Mouse (Mus musculus): ENCODE results near the gene Col23a1.

The Col23a1 gene

DNA sequence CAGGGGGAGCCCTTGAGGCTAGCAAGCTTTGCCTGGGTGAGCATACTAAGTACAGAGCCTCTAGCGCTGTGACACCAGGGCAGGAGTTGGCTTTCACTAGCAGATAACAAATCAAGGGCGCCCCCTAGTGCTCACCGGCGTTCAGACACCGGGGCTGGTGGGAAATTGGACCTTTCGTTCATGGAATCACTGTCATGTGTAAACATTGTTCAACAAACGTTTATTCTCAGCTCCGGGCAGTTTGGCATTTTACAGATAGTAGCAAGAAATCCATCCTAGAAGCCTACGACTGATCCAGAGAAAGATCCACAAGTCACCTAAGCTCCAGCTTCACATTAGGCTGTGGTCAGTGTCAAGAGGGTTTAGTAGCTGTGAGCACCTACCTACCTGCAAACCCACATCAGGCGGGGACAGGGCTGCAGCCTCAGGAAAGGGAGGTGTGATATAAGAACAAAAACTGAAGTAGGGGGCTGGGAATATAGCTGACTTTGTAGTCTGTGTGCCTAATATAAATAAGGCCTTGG, 250.1 kb downstream of the Col23a1 start:
- peak; percentile 80 for DNase-seq (ENCODE audit: low read depth, low spot score)

- no peak for DNase-seq (ENCODE audit: low read depth, low spot score)
These were observed 252.7 kb downstream of the Col23a1 start for GRCm38 (mm10) chr11:51542424-51542823.

GRCm38 (mm10) chr11:51543487-51544050, 253.8 kb downstream of the Col23a1 start:
- no peak for DNase-seq (ENCODE audit: low read depth, low spot score)

DNA sequence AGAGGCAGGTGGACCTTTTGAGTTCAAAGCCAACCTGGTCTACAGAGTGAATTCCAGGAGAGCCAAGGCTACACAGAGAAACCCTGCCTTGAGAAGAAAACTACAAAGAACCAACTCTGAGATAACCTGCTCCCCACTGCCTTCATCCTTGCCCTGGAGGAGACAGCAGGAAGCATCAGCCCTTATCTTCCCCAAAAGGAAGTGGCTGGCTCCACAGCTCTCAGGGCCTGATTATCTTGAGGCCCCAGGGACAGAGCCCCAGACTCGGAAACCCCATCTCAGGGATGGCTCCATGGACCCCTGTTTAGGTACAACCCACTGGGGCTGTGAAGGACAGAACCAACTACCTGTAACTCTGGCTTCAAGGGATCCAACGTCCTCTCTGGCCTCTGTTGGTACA, 254.7 kb downstream of the Col23a1 start:
- no peak for DNase-seq (ENCODE audit: low read depth, low spot score)

DNA sequence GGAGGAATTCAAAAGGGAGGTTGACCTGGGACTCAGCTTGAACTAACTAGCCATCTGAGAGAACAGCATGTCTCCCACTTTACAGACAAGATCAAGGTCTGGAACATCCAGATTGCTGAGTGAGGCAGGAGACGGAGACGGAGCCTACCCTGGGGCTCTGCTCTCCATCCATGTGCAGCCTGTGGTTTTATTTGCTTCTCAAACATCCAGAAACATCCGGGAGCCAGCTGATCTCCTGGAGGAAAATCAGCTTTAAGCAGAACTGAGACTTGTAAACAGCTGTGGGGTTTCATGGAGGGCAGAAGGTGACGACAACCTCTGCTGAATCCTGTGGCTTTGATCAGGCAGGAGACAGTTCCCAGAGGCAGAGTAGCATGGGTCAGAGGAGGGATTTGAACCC, 256.1 kb downstream of the Col23a1 start:
- no peak for DNase-seq (ENCODE audit: low read depth, low spot score)

DNA sequence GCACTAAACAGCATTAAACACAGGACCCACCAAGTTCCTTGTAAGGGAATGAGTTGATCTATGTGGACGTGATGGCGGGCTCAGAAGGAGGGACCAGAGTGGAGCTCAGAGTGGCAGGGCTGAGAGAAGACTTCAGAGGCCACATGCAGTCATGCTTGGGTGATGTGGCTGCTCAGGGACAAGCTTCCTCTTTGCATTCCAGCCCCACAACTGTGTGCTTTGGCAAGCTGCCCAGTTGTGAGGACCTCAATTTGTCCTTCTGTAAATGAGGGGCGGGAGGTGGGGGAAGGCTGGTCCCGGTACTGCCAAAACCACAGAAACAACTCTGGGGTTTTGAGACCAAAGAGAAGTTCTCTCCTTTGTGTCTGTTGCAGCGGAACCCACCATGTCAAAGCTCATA, 261.5 kb downstream of the Col23a1 start:
- no peak for DNase-seq (ENCODE audit: low read depth, low spot score)

DNA sequence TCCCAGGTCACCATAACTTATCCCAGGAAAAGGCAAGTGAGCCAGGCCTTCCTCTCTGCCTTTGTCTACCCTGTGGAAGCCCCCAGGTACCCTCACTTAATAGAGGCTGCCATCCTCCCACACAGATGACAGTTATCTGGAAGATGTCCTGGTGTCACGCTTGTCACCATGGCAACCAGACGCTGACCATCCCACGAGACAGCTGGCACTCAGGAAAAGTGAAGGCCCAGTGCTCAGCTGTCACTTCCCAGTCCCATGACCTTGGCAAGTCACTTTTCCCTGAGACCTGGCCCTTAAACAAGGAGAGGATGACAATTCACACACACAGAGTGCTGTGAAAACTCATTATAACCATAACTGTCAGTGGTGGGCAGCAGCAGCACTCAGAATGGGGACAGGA, 262.4 kb downstream of the Col23a1 start:
- no peak for DNase-seq (ENCODE audit: low read depth, low spot score)

- DNase-seq (ENCODE audit: low read depth, low spot score) = no peak
These were observed 264.9 kb downstream of the Col23a1 start for GRCm38 (mm10) chr11:51554590-51554989.

DNA sequence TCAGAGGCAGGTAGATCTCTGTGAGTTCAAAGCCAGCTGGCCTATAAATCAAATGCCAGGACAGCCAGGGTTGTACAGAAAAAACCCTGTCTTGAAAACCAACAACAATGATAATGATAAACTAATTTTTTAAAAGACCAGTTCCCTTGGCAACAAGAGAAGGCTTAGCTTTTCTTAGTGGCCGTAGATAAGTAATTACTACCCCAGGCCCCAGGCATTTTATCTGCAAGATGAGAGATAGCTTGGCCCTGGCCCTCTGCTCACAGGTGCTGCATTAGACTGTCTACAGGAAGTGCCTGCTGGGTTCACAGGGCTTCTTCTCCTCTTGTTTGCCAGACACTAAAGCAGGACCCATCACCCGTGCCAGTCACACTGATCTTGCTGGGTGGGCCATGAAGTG, 265.3 kb downstream of the Col23a1 start:
- no peak for DNase-seq (ENCODE audit: low read depth, low spot score)

DNA sequence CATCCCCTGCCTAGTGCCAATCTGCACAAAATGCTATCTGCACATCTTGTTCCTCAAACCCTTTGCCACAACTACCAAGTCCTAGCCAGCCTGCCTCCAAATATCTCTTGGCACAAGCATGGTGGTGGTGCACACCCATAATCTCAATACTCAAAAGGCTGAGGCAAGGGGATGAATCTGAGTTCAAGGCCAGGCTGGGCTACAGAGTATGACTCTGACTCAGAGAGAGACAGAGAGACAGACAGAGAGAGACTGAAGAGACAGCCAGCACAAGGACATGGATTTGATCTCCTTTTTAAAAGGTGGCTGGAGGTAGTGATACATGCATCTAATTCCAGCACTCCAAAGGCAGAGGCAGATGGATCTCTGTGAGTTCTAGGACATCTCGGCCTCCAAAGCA, 273.6 kb downstream of the Col23a1 start:
- DNase-seq (ENCODE audit: low read depth, low spot score) = no peak

DNA sequence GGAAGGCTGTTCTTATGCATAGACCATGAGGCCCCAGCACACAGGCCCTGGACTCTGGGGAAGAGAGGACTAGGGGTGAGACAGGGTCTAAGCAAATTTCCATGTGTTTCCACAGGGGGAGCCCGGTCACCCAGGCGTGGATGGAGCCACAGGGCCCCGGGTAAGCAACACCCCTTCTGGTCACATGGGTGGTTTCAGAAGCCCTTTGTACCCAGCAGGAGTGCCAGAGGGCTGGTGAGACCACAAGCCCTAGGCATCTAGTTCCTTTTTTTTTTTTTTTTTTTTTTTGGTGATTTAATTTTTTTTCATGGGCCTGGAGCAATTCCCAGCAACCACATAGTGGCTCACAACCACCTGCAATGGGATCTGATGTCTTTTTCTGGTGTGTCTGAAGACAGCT, 275.3 kb downstream of the Col23a1 start:
- DNase-seq (ENCODE audit: low read depth, low spot score) = no peak

- no peak for DNase-seq (ENCODE audit: low read depth, low spot score)
These were observed 276.2 kb downstream of the Col23a1 start for GRCm38 (mm10) chr11:51565951-51566350.

GRCm38 (mm10) chr11:51568801-51569200, 279.1 kb downstream of the Col23a1 start:
- no peak for DNase-seq (ENCODE audit: low read depth, low spot score)

GRCm38 (mm10) chr11:51576454-51576853, 286.7 kb downstream of the Col23a1 start:
- no peak for DNase-seq (ENCODE audit: low read depth, low spot score)

DNA sequence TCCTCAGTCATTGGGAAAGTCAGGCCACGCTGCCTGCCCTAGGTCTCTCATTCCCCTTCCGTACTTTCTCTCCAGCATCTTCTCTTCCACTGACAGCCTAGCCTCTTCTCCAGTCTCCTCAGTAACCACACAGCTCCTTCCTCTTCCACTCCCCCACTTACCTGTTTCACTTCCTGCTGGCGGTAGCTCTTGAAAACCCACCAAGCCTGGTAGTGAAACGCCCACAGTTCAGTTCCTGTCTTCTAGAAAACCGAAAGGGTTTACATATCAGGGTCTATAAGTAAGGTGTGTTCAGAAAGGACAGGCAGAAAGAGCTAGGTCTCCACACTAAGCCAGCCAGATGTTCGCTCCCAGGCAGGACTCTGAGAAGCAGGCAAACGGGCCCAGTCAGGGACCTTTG, 287.9 kb downstream of the Col23a1 start:
- no peak for DNase-seq (ENCODE audit: low read depth, low spot score)

- no peak for DNase-seq (ENCODE audit: low read depth, low spot score)
These were observed 289.3 kb downstream of the Col23a1 start for GRCm38 (mm10) chr11:51579024-51579423.

DNA sequence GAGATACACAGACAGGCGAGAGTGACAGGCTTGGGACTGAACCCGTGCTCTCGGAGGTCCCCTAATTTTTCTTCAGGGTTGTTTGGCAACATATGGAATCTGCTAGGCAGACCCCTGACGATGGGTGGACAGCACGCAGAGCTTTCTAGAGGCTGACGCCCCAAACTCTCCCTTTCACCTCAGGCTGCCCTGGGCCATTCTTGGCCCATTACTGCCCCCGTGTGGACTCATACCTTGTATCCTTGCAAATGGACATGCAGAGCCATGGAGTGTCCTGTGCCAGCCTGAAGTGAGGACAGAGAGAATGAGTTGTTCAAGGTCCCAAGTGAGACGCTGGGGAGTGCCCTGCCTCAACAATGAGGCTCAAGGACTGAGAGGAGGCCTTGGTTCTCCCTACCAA, 293.0 kb downstream of the Col23a1 start:
- peak; percentile 55 for DNase-seq (ENCODE audit: low read depth, low spot score)

- peak; percentile 28 for DNase-seq (ENCODE audit: low read depth, low spot score)
These were observed 294.3 kb downstream of the Col23a1 start for GRCm38 (mm10) chr11:51584057-51584430.

- DNase-seq (ENCODE audit: low read depth, low spot score) = peak; percentile 92
These were observed 294.9 kb downstream of the Col23a1 start, which contains the start of gene Phykpl for GRCm38 (mm10) chr11:51584431-51585248. Phykpl (plus strand) TSS chr11:51584757.

DNA sequence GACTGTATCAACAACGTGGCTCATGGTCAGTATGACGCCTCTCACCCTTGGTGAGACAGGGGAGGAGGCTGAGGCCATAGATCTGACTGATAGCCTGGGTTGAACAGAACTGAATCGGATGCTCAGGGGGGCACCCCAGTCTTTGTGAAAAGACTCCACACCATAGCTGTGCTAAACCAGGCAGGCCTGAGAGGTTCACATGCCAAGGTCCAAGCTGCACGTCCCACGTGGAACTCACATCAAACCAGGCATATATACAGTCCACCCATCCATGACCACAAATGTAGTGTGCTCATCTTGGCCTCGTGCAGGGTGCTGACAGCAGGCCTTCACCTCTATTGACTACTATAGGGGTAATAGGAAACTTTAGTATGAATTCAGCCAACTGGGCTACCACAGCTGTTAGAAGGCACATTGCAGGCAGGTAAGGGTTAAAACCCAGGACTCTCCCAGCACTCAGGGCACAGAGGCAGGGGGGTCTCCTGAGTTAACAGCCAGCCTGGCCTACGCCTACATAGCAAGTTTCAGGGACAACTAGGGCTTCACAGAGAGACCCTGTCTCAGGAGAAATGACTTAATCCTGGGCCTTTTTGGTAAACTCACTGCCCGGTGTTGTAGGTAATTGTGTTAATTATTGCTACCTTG, 296.0 kb downstream of the Col23a1 start:
- DNase-seq (ENCODE audit: low read depth, low spot score) = no peak

GRCm38 (mm10) chr11:51586411-51586810, 296.7 kb downstream of the Col23a1 start:
- DNase-seq (ENCODE audit: low read depth, low spot score) = no peak

DNA sequence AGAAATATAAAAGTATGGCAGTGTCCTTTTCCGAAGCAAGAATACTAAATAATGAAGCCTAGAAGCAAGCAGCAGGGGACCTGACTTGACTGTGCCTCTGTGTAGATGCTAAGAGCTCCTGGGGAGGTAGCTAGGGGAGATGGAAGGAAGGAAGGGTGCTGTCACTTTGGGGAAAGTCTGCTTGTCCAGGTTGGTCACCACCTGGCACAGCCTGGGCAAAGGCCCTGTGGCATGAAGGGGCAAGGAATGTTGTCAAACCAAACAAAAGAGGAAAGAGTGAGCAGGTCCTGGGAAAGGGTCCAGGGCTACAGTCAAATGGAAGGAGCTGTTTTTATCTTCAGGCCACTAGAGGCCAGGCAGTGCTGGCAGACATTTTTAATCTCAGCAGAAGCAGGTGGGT, 297.3 kb downstream of the Col23a1 start:
- DNase-seq (ENCODE audit: low read depth, low spot score) = no peak

GRCm38 (mm10) chr11:51588833-51589232, 299.1 kb downstream of the Col23a1 start:
- no peak for DNase-seq (ENCODE audit: low read depth, low spot score)

Measured in c-Kit-negative CD71-positive TER-119-positive erythroid progenitor cells, embryonic 14.5 days (primary cell).